1 mouse cellular context compared by ENCODE assay signal in the genomic region with DNA sequence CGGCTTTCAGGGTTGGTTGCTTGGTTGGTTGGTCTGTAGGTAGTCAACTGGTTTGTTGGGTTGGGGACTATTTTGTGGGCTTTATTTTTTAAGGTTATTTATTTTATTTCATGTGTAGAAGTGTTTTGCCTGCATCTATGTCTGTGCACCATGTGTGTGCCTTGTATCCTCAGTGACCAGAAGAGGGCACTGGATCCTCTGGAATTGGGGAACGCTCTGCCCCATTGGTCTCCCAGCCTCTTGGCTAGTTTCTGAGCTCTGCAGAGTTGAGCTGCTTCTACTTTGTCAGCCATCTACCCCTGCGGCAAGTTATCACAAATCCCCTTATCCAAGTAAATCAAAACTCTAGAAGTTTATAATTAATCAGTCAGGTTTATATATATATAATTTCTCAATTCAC.
TF ChIP-seq lines count a peak whose summit lies in the region.

No protein-coding gene starts in this region.

TF ChIP-seq in MEL, 35 proteins besides CTCF, POLR2A, EP300 and RAD21:
- peak; percentile 14; the same call in 1 of the 2 replicates for TF ChIP-seq ZC3H11A (IDR thresholded peaks at IDR 0.05; ENCODE audit: low read depth, low read length)
- TF ChIP-seq SMC3 (IDR thresholded peaks at IDR 0.05; ENCODE audit: low read depth, low read length), result peak; percentile 26; the same call in 1 of the 2 replicates
TF ChIP-seq in MEL: peak in this region for 2; not testable (repeated sequence) for 33.
